Mouse (Mus musculus) ZHBTc4 (cell line): ENCODE measurements around the gene Slc43a2.

ENCODE experiments used
- DNase-seq: peaks from one replicate; pipeline ENCODE4 v3.0.0-alpha.2; 2011; ENCODE audit warnings: low read depth, low spot score

Slc43a2 gene

GRCm38 (mm10) chr11:75571126-75571990 lies 39.9 kb downstream of the Slc43a2 start:
- no peak for DNase-seq

DNA sequence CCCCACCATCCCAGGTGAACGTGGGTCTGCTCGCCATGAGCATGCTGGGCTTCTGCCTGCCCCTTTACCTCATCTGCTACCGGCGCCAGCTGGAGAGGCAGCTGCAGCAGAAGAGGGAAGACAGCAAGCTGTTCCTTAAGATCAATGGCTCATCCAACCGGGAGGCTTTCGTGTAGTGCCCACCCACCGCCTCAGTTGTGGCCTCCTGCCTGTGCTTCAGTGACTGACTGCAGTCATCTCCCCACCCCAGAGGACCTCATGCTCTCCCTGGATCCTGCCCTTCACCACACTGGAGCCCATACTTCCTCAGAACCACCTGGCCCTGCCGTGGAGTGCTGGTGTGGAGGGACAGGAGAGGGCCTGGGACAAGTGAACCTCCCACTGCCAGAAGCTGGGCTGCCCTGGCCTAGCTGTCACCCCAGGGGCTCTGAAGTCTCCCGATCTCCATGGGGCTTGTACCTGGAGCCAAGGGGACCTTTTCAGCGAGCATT lies 40.9 kb downstream of the Slc43a2 start:
- DNase-seq, result no peak

- peak; percentile 91 for DNase-seq
These were observed 41.6 kb downstream of the Slc43a2 start for GRCm38 (mm10) chr11:75572854-75573650.

GRCm38 (mm10) chr11:75574378-75575123 lies 43.1 kb downstream of the Slc43a2 start:
- DNase-seq, result no peak

- DNase-seq, result no peak
These were observed 44.1 kb downstream of the Slc43a2 start for GRCm38 (mm10) chr11:75575560-75576123.

DNA sequence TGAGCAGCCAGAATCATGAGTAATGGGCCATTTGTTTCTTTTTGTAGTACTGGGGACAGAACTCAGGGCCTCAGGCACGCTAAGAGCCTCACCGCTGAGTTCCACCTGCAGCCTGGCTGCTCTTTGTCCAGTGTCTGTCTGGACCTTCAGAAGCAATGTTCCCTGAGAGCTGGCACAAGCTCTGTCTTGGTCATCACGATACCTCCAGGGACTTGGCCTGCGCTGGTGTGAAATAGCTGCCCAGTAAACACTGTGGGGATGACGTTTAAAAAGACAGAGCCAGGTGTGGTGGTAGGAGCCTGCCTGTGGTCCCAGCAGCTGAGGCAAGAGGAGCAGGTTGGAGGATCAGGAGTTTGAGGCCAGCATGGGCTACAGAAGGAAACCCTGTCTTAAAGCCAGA lies 47.1 kb downstream of the Slc43a2 start:
- no peak for DNase-seq

GRCm38 (mm10) chr11:75581495-75582149 lies 50.1 kb downstream of the Slc43a2 start:
- DNase-seq, result peak; percentile 59

- DNase-seq, result no peak
These were observed 52.0 kb downstream of the Slc43a2 start for GRCm38 (mm10) chr11:75583521-75583920.

- DNase-seq, result no peak
These were observed 53.6 kb downstream of the Slc43a2 start for GRCm38 (mm10) chr11:75585061-75585460.

GRCm38 (mm10) chr11:75585978-75586377 lies 54.5 kb downstream of the Slc43a2 start:
- DNase-seq, result no peak

GRCm38 (mm10) chr11:75586963-75587362 lies 55.5 kb downstream of the Slc43a2 start:
- DNase-seq, result no peak

GRCm38 (mm10) chr11:75587493-75588284 lies 56.2 kb downstream of the Slc43a2 start, which contains the start of gene Pitpna:
Pitpna (plus strand) TSS chr11:75588097.
- peak; percentile 96 for DNase-seq

DNA sequence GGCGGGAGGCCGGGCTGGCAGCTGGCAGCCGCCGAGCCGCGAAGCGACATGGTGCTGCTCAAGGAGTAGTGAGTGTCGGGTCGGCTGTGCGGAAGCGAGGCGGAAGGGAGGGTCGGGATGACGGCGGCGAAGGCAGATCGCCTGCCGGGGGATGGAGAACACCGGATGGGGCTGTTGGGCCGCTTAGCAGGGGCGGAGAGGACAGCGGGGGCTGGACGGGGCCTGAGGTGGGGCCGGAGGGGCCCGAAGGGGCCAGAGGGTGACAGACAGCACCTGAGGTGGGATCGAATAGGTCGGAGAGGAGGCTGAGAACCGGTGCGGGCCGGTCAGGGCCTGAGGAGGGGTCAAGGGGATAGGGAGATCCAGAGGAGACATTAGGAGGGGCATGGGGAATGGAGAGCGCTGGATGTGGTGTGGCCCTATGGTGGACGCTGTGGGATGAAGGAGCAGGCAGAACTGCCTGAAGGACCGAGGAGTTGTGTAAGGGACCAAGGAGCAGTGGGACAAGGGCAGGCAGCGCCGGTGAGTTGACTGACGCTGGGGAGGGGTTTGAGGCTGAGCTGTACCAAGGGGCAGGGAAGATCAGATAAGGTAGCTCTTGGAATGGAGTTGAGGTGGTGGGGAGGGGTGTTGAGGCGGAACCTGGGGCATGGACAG lies 56.9 kb downstream of the Slc43a2 start:
- no peak for DNase-seq

DNA sequence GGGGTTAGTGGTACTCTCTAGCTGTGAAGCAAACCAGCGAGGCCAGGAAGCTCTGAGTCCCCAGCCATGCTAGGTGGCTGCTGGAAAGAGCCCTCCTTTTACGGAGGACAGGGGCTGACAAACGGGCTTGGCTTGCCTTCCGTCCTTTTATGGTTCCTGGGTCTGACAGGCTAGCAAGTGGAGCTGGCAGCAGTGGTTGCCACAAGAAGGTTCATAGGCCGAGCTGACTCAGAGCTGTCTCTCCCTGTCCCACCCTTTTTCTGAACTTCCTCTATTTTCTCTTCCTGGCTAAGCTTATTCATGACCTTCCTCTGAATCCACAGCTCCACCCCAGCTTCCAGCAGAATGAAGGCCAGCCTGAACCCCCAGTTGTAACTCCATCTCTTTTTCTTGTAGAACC lies 61.1 kb downstream of the Slc43a2 start:
- DNase-seq, result no peak

- DNase-seq, result no peak
These were observed 62.9 kb downstream of the Slc43a2 start for GRCm38 (mm10) chr11:75594431-75594830.

- no peak for DNase-seq
These were observed 63.9 kb downstream of the Slc43a2 start for GRCm38 (mm10) chr11:75595404-75595803.

DNA sequence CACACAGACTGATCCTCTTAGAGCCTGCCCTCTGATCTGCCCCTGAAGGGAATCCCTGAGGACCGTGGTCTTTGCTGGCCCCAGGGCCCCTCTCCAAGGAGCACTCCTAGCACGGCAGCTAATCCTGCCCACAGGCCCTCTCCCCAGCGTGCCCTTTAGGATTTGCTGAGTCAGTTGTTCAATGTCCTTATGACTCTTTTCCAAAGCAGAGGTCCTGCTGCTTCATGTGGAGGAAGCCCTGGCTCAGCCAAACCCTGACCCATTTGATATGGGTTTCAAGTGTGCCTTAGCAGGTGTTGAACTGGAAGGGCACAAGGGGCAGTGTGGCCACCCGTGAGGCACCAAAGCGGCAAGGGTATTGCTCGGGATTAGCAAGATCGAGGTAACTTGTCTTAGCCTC lies 64.3 kb downstream of the Slc43a2 start:
- no peak for DNase-seq

DNA sequence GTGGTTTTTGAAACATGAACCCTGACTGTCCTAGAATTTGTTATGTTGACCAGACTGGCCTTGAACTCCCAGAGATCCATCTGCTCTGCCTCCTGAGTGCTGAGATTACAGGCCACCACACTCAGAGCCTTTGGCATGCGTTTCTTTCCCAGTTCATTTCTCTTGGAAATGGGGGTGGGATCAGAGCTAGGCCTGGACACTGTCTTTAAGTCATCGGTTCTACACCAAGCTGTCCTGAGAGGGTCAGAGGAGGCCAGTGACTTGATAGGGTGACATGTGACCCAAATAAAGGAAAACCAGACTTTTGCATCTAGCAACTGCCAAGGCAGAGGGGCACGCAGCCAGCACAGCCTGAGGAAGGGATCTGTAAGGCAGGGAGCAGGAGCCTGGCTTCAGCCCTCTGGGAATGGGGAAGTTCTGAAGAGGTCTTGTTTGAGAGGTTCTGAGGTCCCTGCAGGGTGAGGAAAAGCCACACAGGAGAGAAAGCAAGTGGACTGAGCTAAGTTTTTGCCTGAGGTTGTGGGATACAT lies 65.3 kb downstream of the Slc43a2 start:
- no peak for DNase-seq

DNA sequence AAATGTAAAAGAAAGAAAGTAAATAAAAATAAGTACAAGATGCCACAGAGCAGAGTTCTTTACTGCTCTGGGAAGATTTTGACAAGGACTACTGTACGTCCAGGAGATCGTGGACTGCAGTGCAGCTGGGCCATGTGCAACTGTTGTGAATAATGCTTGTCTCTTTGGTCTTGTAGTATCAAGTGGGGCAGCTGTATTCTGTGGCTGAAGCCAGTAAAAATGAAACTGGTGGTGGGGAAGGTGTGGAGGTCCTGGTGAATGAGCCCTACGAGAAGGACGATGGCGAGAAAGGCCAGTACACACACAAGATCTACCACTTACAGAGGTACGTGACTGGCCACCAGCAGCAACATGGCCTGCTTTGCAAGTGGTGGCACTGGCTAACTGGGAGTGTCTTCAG lies 66.5 kb downstream of the Slc43a2 start:
- no peak for DNase-seq
